Mouse (Mus musculus) embryonic stem cell, embryonic (primary cell): ENCODE measurements around the gene Snx17.

Experiments used
- CTCF ChIA-PET, 4 experiments: fragments of 300-600 bp in 2 of 4; fragments of 350-600 bp in 2 of 4; sonication (Branson Sonifier 250); formaldehyde crosslinking; loops; one replicate each; lab custom pipeline; 2022; ENCODE audit warnings: inconsistent platforms in 2 of 4; lab: Charles Lee
- POLR2A ChIA-PET, 4 experiments: fragments of 300-600 bp in 2 of 4; fragments of 350-600 bp in 2 of 4; sonication (Branson Sonifier 250); formaldehyde crosslinking; loops; one replicate each; lab custom pipeline; 2022; ENCODE audit warnings: antibody characterized with exemption in 4 of 4, inconsistent platforms in 1 of 4; lab: Charles Lee

Snx17 gene

DNA sequence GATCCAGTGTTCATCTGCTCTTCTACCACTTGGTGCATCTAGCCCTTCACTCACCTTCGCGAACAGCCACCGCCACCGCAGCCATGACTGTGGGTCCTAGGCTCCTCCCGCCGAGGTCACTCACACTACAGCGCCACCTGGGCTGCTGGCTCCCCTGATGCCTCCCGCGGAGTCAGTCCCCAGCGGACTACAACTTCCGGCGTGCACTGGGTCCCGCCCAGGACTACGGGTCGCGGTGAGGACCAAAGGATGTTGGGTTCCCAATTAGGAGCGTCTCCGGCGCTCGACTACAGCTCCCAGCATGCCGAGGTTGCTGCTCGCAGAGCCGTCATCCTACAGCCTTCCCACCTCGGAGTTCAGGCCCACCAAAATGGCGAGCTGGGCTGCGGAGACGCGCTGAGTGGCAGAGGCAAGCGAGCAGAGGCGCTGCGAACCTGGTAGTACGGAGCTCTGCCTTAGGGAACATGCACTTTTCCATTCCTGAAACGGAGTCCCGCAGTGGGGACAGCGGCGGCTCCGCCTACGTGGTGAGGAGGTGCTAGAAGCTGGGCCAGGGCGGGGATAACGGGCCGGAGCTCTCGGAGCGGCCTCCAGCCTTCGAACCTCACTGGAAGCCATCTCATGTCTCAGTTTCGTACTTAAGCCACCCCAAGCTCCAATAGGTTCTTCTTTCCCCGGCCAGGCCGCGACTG, at the start of gene Snx17, which contains the start of gene Eif2b4:
Snx17 (plus strand) TSS at position 289 of the 692 bp plus-strand sequence.
Eif2b4 (minus strand) TSS at position 492 of the 692 bp plus-strand sequence.
- CTCF ChIA-PET = interaction anchor here (0.5 to 2.2 kb wide), 13 partner anchors 9 to 278 kb away, joined by 3 to 14 read pairs (median 4); partner anchors contain the start of genes Gm29609 (in 3 of the 4), Gtf3c2 (in 3 of the 4), Zfp512 (in 1 of the 4) and Zfp513 (in 1 of the 4)
- POLR2A ChIA-PET = interaction anchor here (0.6 to 17.1 kb wide), 49 partner anchors 9 to 480 kb away, joined by 3 to 263 read pairs (median 6); partner anchors contain the start of genes Gm29609 (in 4 of the 4), Gtf3c2 (in 4 of the 4), Zfp513 (in 4 of the 4) and Atraid (in 2 of the 4)

DNA sequence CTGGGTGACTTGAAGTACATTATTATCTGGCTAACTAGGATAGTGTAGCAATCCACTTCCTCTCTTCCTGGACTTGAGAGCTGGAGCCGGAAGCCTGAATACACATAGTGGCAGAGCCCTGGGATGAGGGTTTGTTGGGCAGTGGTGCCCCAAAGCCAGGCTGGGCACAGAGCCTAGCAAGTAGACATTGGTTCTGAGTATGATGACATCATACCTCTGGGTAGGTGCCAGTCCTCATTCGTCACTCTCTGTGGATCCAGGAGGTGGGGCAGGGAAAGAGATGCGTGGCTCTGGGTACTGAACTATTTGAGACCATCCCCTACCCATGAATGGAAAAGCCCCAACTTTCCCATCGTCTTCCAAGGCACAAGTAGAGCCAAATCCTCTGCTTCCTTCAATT, 43.2 kb upstream of the Snx17 start:
- POLR2A ChIA-PET = interaction anchor here in 2 of 4 experiments (1.0 to 11.5 kb wide), 6 partner anchors 11 to 261 kb away, joined by 5 to 141 read pairs (median 8); partner anchors contain the start of genes Agbl5 (in 1 of the 2), Eif2b4 (in 1 of the 2), Gm29609 (in 1 of the 2) and Gtf3c2 (in 1 of the 2)
- CTCF ChIA-PET = interaction anchor here in 1 of 4 experiments (0.7 to 0.8 kb wide), 2 partner anchors 20 to 27 kb away, joined by 4 to 5 read pairs; no protein-coding TSS in a partner anchor

DNA sequence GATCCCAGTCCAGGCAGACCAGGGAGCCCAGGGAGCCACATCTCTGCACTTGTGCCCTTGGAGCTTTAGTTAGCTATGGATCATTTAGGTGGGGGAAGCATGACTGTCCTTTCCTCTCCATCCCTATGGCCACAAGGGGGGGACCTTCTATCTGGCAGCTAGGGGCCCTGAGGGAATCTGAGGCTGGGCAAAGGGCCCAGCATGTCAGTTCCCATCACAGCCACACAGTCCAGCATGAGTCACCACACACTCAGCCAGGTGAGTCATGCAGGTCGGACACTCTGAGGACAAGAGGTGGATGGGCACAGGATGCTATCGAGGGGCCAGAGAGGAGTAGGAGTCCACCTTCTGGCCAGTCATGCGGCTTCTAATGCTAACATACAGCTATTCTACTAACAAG, 41.3 kb upstream of the Snx17 start:
- ChIA-PET POLR2A (interaction anchor here (0.5 to 11.5 kb wide), 21 partner anchors 12 to 169 kb away, joined by 3 to 141 read pairs (median 5); partner anchors contain the start of genes Gm29609 (in 3 of the 4), Gtf3c2 (in 3 of the 4), Ucn (in 2 of the 4) and Eif2b4 (in 1 of the 4)), CTCF (interaction anchor here in 2 of 4 experiments (0.6 to 2.3 kb wide), 4 partner anchors 13 to 69 kb away, joined by 3 to 6 read pairs (median 4); partner anchors contain the start of genes Trim54 (in 1 of the 2) and Ucn (in 1 of the 2))

DNA sequence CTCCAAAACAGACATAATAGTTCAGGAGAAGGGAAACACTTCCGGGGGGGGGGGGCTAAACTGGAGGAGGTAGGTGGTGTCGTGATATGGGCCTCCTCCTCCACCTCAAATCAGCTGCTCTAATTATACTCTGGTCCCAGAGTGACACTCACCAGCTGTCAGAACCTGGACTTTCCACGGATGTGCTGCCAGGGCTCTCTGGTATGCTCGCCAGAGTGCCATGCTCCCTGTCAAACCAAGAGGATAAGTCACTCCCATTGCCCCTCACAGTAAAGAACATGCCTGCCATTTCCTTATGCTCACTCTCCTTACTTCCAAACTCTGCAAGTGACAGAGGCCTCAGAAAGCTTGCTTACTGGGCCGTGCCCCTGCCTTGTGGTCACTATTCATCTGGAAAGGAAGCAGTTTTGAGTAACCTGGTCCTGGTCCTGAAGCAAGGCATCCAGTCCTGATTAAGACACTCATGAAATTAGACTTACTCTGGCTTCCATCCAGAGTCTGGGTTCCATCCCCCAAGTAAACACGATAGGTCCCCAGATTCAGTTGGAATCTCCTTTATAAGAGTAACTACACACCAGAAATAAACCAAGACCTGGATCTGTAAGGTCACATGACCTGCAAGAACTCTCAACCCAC, 39.4 kb upstream of the Snx17 start:
- CTCF ChIA-PET = interaction anchor here in 2 of 4 experiments (0.5 to 0.6 kb wide), 2 partner anchors 105 to 239 kb away, joined by 3 to 4 read pairs; partner anchors contain the start of gene Slc5a6 (in 1 of the 2)
- POLR2A ChIA-PET = interaction anchor here (0.7 to 11.5 kb wide), 38 partner anchors 9 to 246 kb away, joined by 3 to 141 read pairs (median 4); partner anchors contain the start of genes Ucn (in 3 of the 4), Cad (in 2 of the 4), Eif2b4 (in 2 of the 4) and Gm29609 (in 2 of the 4)

DNA sequence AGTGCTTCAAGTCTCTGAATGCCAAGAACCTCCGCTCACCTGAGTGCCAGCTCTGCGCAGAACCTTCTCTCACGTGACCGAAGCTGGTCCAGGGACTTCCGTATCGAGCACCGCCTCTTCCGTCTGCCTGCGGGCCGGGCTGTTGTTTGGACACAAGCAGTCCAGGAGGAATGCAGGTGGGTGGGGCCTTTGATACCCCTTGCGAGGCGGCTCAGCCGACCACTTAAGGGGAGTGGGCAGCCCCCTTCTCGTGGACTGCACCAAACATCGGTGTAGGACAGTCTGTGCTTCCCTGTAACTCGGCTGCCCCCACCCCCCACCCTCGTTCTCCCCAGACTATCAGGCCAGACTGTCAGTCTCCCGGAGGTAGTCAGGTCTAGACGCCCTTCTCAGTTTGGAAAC, 38.9 kb upstream of the Snx17 start, which contains the start of gene Mpv17:
Mpv17 (minus strand) TSS at position 100 of the 402 bp plus-strand sequence.
- CTCF ChIA-PET = interaction anchor here in 2 of 4 experiments (0.5 to 0.6 kb wide), 3 partner anchors 106 to 239 kb away, joined by 3 to 5 read pairs (median 4); partner anchors contain the start of gene Slc5a6 (in 1 of the 2)
- POLR2A ChIA-PET = interaction anchor here (0.7 to 11.5 kb wide), 39 partner anchors 8 to 247 kb away, joined by 3 to 141 read pairs (median 5); partner anchors contain the start of genes Ucn (in 3 of the 4), Cad (in 2 of the 4), Eif2b4 (in 2 of the 4) and Gm29609 (in 2 of the 4)

DNA sequence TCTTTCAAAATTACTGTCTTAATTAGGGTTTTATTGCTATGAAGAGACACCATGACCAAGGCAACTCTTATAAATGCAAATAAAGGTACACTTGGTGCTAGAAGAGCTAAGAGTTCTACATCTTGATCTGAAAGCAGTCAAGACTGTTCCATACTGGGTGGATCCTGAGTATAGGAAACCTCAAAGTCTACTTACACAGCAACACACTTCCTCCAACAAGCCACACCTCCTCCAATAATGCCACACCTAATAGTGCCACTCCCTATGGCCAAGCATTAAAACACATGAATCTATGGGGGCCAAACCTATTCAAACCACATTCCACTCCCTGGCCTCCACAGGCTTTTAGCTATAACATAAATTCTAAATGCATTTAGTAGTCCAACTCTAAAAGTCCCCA, 30.6 kb upstream of the Snx17 start:
- CTCF ChIA-PET = interaction anchor here in 1 of 4 experiments (0.6 kb wide), 1 partner anchor 264 kb away, joined by 3 read pairs; no protein-coding TSS in a partner anchor
- POLR2A ChIA-PET = interaction anchor here in 3 of 4 experiments (1.0 to 13.8 kb wide), 21 partner anchors 7 to 114 kb away, joined by 3 to 141 read pairs (median 5); partner anchors contain the start of genes Mpv17 (in 3 of the 3), Gm29609 (in 2 of the 3), Gtf3c2 (in 2 of the 3) and Atraid (in 1 of the 3)

DNA sequence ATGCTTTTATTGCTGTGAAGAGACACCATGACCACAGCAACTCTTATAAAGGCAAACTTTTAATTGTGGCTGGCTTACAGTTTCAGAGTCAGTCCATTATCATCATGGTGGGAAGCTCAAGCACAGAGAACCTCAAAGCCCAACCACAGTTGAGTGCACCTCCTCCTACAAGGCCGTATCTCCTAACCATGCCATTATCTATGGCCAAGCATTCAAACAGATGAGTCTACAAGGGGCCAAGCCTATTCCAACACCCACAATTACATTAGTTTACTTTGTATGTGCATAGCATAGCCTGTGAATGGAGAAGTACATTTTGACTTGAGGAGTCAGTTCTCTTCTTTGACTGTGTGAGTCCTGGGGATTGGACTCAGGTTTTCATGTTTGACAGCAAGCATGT, 28.1 kb upstream of the Snx17 start:
- CTCF ChIA-PET = no interaction called here
- POLR2A ChIA-PET = interaction anchor here in 3 of 4 experiments (1.1 to 13.8 kb wide), 8 partner anchors 9 to 99 kb away, joined by 3 to 141 read pairs (median 4); partner anchors contain the start of genes Mpv17 (in 2 of the 3), Gm29609 (in 1 of the 3), Gtf3c2 (in 1 of the 3) and Ucn (in 1 of the 3)

DNA sequence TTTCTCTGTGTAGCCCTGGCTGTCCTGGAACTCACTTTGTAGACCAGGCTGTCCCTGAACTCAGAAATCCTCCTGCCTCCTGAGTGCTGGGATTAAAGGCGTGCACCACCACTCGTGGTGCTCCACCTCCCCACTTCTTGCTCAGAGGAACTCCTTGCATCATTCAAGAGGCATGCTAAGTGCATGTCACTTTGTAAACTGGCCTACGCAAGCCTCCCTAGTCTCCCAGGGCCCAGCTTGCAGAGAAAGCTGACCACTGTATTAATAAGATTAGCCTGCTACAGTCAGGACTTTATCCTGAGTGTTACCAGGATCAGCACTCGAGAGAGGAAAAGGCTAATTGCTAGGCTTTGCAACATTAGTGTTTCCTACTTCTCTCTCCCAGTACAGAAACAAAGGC, 24.4 kb upstream of the Snx17 start:
- POLR2A ChIA-PET = interaction anchor here (0.7 to 13.8 kb wide), 14 partner anchors 9 to 120 kb away, joined by 3 to 141 read pairs (median 6); partner anchors contain the start of genes Gm29609 (in 4 of the 4), Gtf3c2 (in 4 of the 4), Mpv17 (in 2 of the 4) and Atraid (in 1 of the 4)

DNA sequence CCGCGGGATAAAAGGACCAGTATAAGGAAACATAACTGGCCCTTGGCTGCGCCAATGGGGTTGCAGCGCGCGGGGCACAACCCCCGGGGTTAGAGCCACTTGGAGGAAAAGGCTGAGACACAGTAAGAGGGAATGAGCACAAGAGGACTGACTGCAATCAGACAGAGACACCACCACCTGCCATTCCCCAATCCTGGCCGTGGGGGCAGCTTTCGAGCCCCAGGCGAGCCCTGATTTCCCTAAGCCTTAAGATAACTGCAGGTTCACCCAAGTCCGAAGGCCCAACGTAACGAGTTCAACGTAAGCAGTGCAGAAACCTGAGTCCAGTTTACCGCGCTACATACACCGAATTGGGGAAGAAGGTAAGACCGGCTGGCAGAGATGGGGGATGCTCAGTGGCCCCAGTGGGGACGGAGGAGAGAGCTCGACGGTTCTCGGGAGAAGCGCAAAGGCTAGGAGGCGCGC, 13.7 kb upstream of the Snx17 start:
- CTCF ChIA-PET = interaction anchor here (0.6 to 2.8 kb wide), 11 partner anchors 11 to 273 kb away, joined by 3 to 14 read pairs (median 4); partner anchors contain the start of genes Eif2b4 (in 2 of the 4), Snx17 (in 2 of the 4), Atraid (in 1 of the 4) and Slc5a6 (in 1 of the 4)
- POLR2A ChIA-PET = interaction anchor here (0.6 to 3.9 kb wide), 95 partner anchors 8 to 1279 kb away, joined by 3 to 263 read pairs (median 5); partner anchors contain the start of genes Eif2b4 (in 4 of the 4), Snx17 (in 4 of the 4), Zfp513 (in 4 of the 4) and Agbl5 (in 3 of the 4)

More for the DNA sequence above, 24.4 kb upstream of the Snx17 start:
- CTCF ChIA-PET = interaction anchor here in 3 of 4 experiments (0.6 to 1.3 kb wide), 3 partner anchors 24 to 186 kb away, joined by 4 to 5 read pairs (median 4); partner anchors contain the start of genes Eif2b4 (in 1 of the 3) and Snx17 (in 1 of the 3)

DNA sequence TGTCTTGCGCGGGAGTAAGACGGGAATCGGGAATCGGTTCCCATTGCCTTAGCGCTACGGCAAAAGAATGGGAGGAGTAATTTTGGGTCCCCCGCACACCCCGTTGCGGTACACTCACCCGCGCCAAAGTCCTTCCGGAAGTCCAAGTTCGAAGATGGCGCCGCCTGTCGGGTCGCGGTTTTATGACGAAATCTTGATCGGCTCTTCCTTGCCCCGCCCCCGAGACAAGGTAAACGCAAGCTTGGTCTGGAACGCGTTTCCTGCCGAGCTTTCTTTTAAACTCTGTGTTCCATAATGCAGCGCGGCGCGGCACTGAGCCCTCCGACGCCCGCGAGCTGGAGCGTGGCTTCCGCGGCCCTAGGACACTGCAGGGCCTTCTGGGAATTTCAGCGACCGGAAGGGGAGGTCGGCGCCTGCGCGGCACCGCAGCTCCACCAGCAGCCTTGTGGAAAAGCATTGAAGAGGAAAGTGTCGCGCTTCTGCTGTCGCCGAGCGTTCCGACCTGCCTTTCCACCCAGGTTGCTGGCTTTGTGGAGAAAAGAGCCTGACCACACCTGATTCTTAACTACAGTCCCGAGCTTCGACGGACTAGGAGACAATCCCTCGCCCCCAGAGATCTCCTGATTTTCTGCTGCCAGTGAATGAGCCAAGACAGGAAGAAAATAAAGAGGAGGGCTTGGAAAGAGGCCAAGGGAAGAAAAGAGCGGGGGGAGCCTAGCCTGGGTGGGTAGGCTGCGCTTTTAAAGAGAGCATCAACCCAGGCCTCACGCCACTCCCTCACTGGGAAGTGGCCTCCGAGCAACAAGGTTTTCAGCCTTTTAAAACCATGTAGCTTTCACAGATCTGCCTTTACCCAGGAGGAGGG, 13.0 kb upstream of the Snx17 start, which contains the start of the genes Gm29609 and Gtf3c2:
Gm29609 (minus strand) TSS at position 146 of the 865 bp plus-strand sequence.
Gtf3c2 (minus strand) TSS at position 379 of the 865 bp plus-strand sequence.
- POLR2A ChIA-PET = interaction anchor here (0.6 to 3.9 kb wide), 107 partner anchors 8 to 1681 kb away, joined by 3 to 263 read pairs (median 4); partner anchors contain the start of genes Eif2b4 (in 4 of the 4), Snx17 (in 4 of the 4), Zfp513 (in 4 of the 4) and Agbl5 (in 3 of the 4)
- CTCF ChIA-PET = interaction anchor here (0.6 to 2.8 kb wide), 13 partner anchors 10 to 272 kb away, joined by 3 to 14 read pairs (median 4); partner anchors contain the start of genes Eif2b4 (in 2 of the 4), Snx17 (in 2 of the 4), Atraid (in 1 of the 4) and Slc5a6 (in 1 of the 4)

DNA sequence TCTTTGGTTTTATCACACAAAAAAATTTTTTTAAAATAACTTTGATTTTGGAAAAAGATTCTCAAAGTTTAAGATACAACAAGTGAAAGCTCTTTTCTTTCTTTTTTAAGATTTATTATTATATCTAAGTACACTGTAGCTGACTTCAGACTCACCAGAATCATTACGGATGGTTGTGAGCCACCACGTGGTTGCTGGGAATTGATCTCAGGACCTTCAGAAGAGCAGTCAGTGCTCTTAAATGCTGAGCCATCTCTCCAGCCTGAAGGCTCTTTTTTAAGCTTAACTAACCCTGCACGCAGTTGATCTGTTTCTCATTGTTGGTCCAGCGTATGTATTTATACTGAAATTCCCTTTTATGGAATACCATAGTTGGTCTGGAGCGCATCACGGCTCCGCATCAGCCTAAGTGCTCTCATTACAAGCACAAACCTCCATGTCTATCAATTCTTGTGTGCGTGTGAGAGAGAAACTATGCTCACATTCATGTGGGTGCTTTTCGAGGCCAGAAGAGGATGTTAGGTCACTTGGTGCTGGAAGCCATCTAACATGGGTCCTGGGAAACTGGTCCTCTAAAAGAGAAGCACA, 11.8 kb upstream of the Snx17 start:
- ChIA-PET CTCF (interaction anchor here in 2 of 4 experiments (2.5 to 2.8 kb wide), 2 partner anchors 9 to 11 kb away, joined by 7 to 14 read pairs; partner anchors contain the start of genes Eif2b4 (in 1 of the 2) and Snx17 (in 1 of the 2)), POLR2A (interaction anchor here (0.5 to 3.9 kb wide), 36 partner anchors 10 to 295 kb away, joined by 3 to 263 read pairs (median 13); partner anchors contain the start of genes Eif2b4 (in 4 of the 4), Snx17 (in 4 of the 4), Zfp513 (in 4 of the 4) and Atraid (in 2 of the 4))

DNA sequence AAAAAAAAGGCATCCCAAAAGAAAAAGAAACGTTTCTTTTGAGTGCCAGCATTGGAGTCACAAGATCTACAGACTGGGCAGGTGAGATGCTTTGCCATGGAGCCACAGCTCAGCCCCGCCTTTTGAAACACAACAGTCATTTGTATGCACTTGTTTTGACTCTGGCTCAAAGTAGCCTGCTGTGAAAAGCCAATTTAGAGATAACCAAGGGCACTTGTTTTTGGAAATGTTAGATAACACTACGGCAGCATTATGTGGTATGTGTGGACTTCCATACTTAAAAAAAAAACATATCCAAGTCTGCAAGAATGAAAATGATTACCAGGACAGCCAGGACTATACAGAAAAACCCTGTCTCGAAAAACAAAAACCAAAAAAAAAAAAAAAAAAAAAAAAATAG, 9.3 kb upstream of the Snx17 start:
- CTCF ChIA-PET = no interaction called here
- POLR2A ChIA-PET = interaction anchor here in 3 of 4 experiments (0.7 to 5.9 kb wide), 5 partner anchors 11 to 1089 kb away, joined by 3 to 48 read pairs (median 4); partner anchors contain the start of gene Zfp513 (in 1 of the 3)

DNA sequence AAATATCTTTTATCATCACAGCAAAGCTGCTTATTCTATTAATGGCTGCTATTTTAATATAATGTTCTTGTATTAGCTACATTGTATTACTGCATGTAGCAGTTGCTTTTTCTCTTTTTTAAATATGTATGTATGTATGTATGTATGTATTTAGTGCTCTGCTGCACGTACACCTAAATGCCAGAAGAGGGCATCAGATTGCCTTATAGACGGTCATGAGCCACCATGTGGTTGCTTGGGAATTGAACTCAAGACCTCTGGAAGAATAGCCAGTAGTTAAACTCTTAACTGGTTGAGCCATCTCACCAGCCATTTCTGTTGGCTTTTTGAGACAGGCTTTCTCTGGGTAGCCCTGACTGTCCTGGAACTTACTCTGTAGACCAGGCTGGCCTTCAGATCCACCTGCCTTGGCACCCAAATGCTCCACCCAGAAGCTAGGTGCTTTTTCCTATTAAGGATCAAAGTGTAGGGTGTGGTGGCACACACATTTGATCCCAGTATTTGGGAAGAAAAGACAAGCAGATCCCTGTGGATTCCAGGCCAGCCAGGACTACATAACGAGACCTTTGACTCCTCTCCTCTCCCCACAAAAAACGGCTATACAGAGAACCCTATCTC, 4.7 kb upstream of the Snx17 start:
- POLR2A ChIA-PET = interaction anchor here in 3 of 4 experiments (0.6 to 5.9 kb wide), 14 partner anchors 9 to 985 kb away, joined by 3 to 48 read pairs (median 4); partner anchors contain the start of genes Zfp513 (in 2 of the 3), Gm29609 (in 1 of the 3) and Gtf3c2 (in 1 of the 3)

More for the DNA sequence above, 4.7 kb upstream of the Snx17 start:
- CTCF ChIA-PET = interaction anchor here in 3 of 4 experiments (0.9 to 1.6 kb wide), 4 partner anchors 136 to 140 kb away, joined by 3 to 7 read pairs (median 5); partner anchors contain the start of genes Atraid (in 1 of the 3) and Slc5a6 (in 1 of the 3)
